Mouse (Mus musculus): ENCODE measurements around the gene Cetn3. TPM values are rescaled to one million over a fixed set of nuclear protein-coding genes. Genes with fewer than 3 reads are reported as not detected.

Cetn3 gene
- total RNA-seq (2021) = 100 to 1,000 TPM; 111 to 152 TPM
- long read RNA-seq, experiment 1, transcript Cetn3-203 (2 exons, 529 nt) = minor isoform, 5 of 130 reads
- long read RNA-seq, experiment 1, transcript Cetn3-201 (5 exons, 1,226 nt) = major isoform, 112 of 130 reads
- long read RNA-seq, experiment 1, partial matches to known transcripts = 11 of 130 reads
- long read RNA-seq, experiment 1, other reads (novel, unspliced or antisense) = 2 of 130 reads
- long read RNA-seq, experiment 2, transcript Cetn3-201 (5 exons, 1,226 nt) = major isoform, 33 of 34 reads
- long read RNA-seq, experiment 2, partial matches to known transcripts = 0 of 34 reads
- long read RNA-seq, experiment 2, other reads (novel, unspliced or antisense) = 0 of 34 reads

DNA sequence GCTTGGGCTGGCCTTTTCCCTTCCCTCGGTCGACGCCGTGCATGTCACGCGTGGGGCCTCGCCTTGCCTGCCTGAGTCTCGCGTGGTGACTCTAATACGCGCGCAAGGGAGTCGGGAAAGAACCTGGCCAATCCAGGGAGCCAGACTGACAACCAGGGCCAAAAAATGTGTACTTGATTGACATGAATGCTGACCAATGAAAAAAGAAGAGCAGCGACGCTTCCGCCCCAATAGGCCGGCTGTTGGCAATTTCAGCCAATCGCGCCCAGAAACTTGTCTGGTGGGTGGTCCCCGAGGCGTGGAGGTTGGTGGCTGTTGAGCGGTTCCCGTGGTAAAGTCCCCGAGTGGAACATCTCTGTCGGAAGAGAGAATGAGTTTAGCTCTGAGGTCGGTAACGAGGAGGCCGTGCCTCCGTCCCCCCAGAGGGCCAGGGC lies at the start of gene Cetn3:
TSS of gene Cetn3 (plus strand) at position 107 of the 434 bp plus-strand sequence.
- peak; percentile 89 to 92 for DNase-seq

GRCm38 (mm10) chr13:81736606-81737005 lies 46.3 kb upstream of the Cetn3 start:
- DNase-seq = no peak

- no peak for DNase-seq
Observed at GRCm38 (mm10) chr13:81740898-81741297, 42.0 kb upstream of the Cetn3 start.

- no peak for DNase-seq
Observed at GRCm38 (mm10) chr13:81743391-81744091, 39.3 kb upstream of the Cetn3 start.

- DNase-seq = no peak
Observed at GRCm38 (mm10) chr13:81744092-81744396, 38.8 kb upstream of the Cetn3 start.

GRCm38 (mm10) chr13:81754878-81755277 lies 28.0 kb upstream of the Cetn3 start:
- peak; percentile 17 to 24 for DNase-seq

- no peak for DNase-seq
Observed at GRCm38 (mm10) chr13:81755324-81755723, 27.6 kb upstream of the Cetn3 start.

- peak; percentile 53 to 55 for DNase-seq
Observed at GRCm38 (mm10) chr13:81757058-81757660, 25.7 kb upstream of the Cetn3 start.

DNA sequence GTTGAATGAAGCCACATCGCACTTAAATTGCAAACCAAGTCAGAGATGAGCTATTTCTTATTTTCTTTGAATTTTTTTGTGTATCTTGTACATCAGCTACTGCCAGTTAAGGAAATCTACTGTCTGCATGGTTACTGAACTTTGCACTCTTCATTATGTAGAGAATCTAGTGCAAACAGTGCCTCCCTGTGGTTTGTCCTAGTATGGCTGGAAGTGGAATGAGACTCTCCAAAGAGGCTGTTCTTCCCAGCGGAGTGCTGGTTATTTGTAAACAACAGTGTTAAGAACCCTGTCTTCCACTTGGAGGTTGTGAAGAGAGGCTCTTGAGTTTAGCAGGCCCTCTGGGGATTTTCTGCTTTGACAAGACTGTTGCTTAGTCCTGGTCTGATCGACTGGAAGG lies 22.5 kb upstream of the Cetn3 start:
- DNase-seq = peak; percentile 50 to 64

DNA sequence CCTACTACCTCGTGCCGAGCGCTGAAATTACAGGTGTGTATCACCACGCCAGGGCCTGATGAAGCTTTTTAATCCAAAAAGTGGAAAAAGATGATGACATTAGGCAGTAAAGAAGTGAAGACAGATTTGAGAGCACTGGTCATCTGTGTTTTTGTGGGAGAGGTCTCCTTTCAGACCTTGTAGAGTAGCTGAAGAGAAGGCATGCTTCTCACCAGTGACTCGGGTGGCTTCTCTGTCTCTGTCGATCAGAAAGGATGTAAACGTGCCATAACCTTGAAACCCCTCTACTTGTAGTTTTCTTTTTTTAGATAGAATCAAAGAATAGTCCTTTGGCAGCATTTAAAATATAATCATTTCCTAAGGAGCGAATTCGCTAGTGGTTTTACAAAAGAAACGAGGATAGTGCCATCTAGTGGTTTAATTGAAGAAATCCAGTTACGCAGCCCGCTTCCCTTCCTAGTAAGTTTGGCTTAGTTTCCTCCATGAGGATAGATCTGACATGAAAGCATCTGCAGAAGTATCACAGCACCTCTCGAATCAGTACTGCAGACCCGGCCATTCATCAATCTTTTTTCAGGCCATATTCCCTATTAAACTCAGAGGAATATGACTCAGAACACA lies 21.2 kb upstream of the Cetn3 start:
- DNase-seq = peak in 1 of 2 experiments; percentile 17

DNA sequence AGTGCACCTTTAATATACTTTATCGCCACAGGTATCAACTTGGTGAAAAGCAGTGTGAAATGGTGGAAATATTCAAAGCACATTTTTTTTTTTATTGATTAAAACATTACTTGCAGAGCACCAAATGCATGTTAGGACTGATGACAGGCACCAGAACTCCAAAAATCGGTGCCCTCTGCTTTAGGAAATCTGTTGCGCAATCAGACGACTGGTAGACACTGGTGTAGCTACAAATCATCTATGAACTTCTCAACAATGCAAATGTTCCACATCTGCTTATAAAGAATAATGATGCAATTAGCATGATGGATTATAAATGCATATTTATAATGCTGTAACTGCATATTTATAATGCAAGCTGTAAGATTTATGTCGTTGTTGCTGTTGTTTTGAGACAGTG lies 18.7 kb upstream of the Cetn3 start:
- no peak for DNase-seq

DNA sequence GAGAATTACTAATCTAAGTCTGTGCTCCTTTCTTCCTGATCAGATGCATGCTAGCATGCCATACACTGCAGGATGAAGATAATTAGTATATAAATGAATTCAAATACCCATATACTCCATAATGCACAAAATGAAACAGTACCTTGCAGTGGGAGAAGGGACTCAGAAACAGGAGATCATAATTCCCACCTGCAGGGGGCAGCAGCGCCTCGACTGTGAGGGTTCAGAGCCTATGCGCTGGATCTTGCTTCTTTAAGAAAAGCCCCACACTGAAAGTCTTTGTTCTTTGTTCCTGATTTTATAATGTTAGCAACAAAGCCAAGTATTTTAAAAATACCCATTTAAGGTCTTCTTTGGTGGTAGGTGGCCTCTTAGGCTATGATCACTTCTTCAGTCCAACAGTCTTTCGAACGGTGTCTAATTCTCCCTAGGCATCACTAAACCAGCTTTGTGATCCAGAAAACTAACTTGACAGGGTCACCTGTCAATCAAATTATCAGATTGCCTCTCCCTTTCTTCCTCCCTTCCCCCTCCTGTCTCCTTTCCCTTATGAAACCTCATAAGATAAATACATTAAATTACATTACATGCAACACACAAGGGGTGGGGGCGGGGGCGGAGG lies 15.7 kb upstream of the Cetn3 start:
- peak; percentile 78 to 85 for DNase-seq

- DNase-seq = no peak
Observed at GRCm38 (mm10) chr13:81776217-81776616, 6.7 kb upstream of the Cetn3 start.

- DNase-seq = no peak
Observed at GRCm38 (mm10) chr13:81782475-81782874, 402 bp upstream of the Cetn3 start.

DNA sequence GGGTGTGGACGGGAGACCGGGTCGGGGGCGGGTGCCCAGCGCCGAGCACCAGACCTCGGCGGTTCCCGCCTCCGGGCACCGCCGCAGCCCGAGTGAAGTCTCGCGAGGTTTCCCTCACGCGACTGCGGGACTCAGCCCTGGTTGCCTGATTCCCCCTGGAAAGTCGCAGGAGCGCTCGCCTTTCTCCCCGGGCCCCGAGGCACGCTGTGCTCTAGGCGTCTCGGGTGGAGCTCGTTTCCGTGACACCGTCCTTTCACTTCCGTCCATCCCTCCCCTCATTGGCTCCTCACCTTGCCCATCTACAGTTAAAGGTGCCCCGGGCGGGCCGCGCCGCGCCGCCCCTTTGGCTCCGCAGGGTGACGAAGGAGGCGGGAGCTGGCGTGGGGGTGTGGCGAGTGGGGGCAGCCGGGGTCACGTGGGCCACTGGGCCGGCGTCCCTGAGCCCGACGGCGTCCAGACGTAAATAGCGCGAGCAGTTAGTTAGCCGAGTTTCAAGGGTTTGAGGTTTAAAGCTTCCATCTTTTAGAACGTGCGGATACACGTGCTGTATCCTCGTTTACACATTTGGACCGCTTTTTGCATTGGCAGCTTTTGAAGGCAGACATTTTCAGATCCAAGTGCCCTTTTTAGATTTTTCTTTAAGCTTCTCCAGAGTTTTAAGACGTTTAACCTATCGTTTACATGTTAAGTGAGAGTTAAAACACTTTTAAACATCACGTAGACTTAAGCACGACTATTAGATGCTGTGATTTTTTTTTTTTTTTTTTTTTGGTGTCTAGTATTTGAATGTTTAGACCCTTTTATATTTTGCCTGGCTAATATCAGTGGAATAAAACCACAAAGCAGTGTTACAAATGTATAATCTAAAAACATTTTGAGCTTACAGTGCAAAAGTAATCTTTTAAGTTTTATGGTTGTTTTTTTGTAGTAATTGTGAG lies 797 bp downstream of the Cetn3 start:
- peak; percentile 99 for DNase-seq

GRCm38 (mm10) chr13:81785766-81786480 lies 3.0 kb downstream of the Cetn3 start:
- DNase-seq = no peak

GRCm38 (mm10) chr13:81790160-81790559 lies 7.3 kb downstream of the Cetn3 start:
- no peak for DNase-seq

DNA sequence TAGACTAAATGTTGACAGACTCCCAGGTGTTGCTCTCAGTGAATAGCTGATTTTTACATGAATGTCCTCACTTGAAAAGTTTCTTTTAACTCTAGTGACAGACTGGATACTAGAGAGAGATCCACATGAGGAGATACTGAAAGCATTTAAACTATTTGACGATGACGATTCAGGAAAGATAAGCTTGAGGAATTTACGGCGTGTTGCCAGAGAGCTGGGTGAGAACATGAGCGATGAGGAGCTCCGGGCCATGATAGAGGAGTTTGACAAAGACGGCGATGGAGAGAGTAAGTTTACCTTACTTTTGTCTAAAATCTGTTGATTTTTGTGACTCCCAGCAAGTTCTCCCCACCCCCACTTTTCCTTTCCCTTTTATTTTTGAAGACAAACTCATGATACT lies 9.0 kb downstream of the Cetn3 start:
- DNase-seq = peak; percentile 30 to 55

GRCm38 (mm10) chr13:81793850-81794249 lies 11.0 kb downstream of the Cetn3 start:
- no peak for DNase-seq

- no peak for DNase-seq
Observed at GRCm38 (mm10) chr13:81801121-81801520, 18.2 kb downstream of the Cetn3 start.

All from adrenal gland, postnatal 36 days (tissue).